Mouse (Mus musculus): ENCODE data around the gene Ubash3b.
A peak's percentile ranks its signal among the peaks of the same experiment; 100 is the strongest.

Gene Ubash3b

GRCm38 (mm10) chr9:41136691-41137467 lies 24.6 kb downstream of the Ubash3b start:
- no peak for DNase-seq (ENCODE audit: low read depth, low spot score)

GRCm38 (mm10) chr9:41136273-41136672 lies 25.2 kb downstream of the Ubash3b start:
- DNase-seq (ENCODE audit: low read depth, low spot score) = no peak

GRCm38 (mm10) chr9:41134907-41135306 lies 26.6 kb downstream of the Ubash3b start:
- no peak for DNase-seq (ENCODE audit: low read depth, low spot score)

GRCm38 (mm10) chr9:41130563-41130962 lies 30.9 kb downstream of the Ubash3b start:
- DNase-seq (ENCODE audit: low read depth, low spot score) = no peak

GRCm38 (mm10) chr9:41129802-41130480 lies 31.6 kb downstream of the Ubash3b start:
- no peak for DNase-seq (ENCODE audit: low read depth, low spot score)

GRCm38 (mm10) chr9:41129273-41129672 lies 32.2 kb downstream of the Ubash3b start:
- DNase-seq (ENCODE audit: low read depth, low spot score) = no peak

GRCm38 (mm10) chr9:41126723-41127122 lies 34.8 kb downstream of the Ubash3b start:
- DNase-seq (ENCODE audit: low read depth, low spot score) = no peak

GRCm38 (mm10) chr9:41124305-41124704 lies 37.2 kb downstream of the Ubash3b start:
- no peak for DNase-seq (ENCODE audit: low read depth, low spot score)

GRCm38 (mm10) chr9:41122390-41123110 lies 38.9 kb downstream of the Ubash3b start:
- no peak for DNase-seq (ENCODE audit: low read depth, low spot score)

- DNase-seq (ENCODE audit: low read depth, low spot score) = no peak
These were observed 39.7 kb downstream of the Ubash3b start for GRCm38 (mm10) chr9:41121701-41122354.

- DNase-seq (ENCODE audit: low read depth, low spot score) = no peak
These were observed 41.5 kb downstream of the Ubash3b start for GRCm38 (mm10) chr9:41119958-41120357.

GRCm38 (mm10) chr9:41118065-41118464 lies 43.4 kb downstream of the Ubash3b start:
- DNase-seq (ENCODE audit: low read depth, low spot score) = no peak

- no peak for DNase-seq (ENCODE audit: low read depth, low spot score)
These were observed 45.4 kb downstream of the Ubash3b start for GRCm38 (mm10) chr9:41116126-41116525.

- no peak for DNase-seq (ENCODE audit: low read depth, low spot score)
These were observed 47.1 kb downstream of the Ubash3b start for GRCm38 (mm10) chr9:41114367-41114766.

GRCm38 (mm10) chr9:41109749-41110148 lies 51.7 kb downstream of the Ubash3b start:
- no peak for DNase-seq (ENCODE audit: low read depth, low spot score)

- no peak for DNase-seq (ENCODE audit: low read depth, low spot score)
These were observed 52.9 kb downstream of the Ubash3b start for GRCm38 (mm10) chr9:41108324-41109180.

- DNase-seq (ENCODE audit: low read depth, low spot score) = peak; percentile 24
These were observed 56.3 kb downstream of the Ubash3b start for GRCm38 (mm10) chr9:41105201-41105643.

GRCm38 (mm10) chr9:41103722-41104121 lies 57.8 kb downstream of the Ubash3b start:
- no peak for DNase-seq (ENCODE audit: low read depth, low spot score)

- no peak for DNase-seq (ENCODE audit: low read depth, low spot score)
These were observed 58.9 kb downstream of the Ubash3b start for GRCm38 (mm10) chr9:41102613-41103012.

GRCm38 (mm10) chr9:41099897-41100296 lies 61.6 kb downstream of the Ubash3b start:
- DNase-seq (ENCODE audit: low read depth, low spot score) = no peak

- DNase-seq (ENCODE audit: low read depth, low spot score) = no peak
These were observed 62.4 kb downstream of the Ubash3b start for GRCm38 (mm10) chr9:41099067-41099466.

All from R1 (cell line).